Mouse (Mus musculus): ENCODE results near the gene Gm8113. TPM values are rescaled to one million over a fixed set of nuclear protein-coding genes. Genes with fewer than 3 reads are reported as not detected.
"Not testable (repeated sequence)": the region's sequence is repeated elsewhere in the genome, so short reads cannot be mapped to it uniquely, and the experiment has no call there.

The Gm8113 gene
- 11.3 and 11.9 TPM in 2 replicates for polyA plus RNA-seq (2016; fragmentation: Nextera tagmentation; extraction: Ambion mirVana)

GRCm38 (mm10) chr14:43924688-43925403 is at the start of gene Gm8113:
Gene Gm8113 (plus strand): TSS chr14:43925390.
- H3K36me3 ChIP-seq; H3K9me3 ChIP-seq; H3K4me1 ChIP-seq (replicated peaks); H3K27me3 ChIP-seq: not testable (repeated sequence)
- 11% methylated on average over 10 of the region's 10 CpGs for WGBS
- H3K9ac ChIP-seq (replicated peaks): peak within 1 kb of the TSS; percentile 57
- peak; percentile 95 for ATAC-seq (ENCODE audit: insufficient number of reproducible peaks, insufficient read depth, low FRiP score, low TSS enrichment, low read depth)
- H3K4me2 ChIP-seq: peak within 1 kb of the TSS; percentile 48
- peak within 1 kb of the TSS; percentile 44 for H3K4me3 ChIP-seq (replicated peaks)
- H3K27ac ChIP-seq: peak within 1 kb of the TSS; percentile 87

DNA sequence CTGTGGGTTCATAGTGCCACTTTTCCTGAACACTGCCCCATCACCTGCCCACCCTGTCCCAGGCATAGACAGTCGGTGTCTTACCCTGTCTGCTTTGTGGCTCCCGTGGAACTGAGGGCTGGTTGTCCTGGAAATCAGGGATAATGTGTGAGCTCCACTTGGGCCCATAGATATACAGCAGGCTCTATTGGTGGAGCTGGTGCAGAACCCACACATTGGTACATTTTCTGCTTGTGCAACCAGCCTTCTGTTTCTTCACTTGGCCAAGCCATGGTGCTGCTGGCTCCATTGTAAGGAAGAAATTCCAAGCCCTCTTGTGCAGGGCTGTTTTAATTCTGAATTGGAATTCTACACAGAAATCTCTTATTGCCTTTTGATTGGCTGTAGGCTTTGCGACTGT is 49.8 kb upstream of the Gm8113 start, which contains the start of gene Ear1:
Gene Ear1, minus strand, starts transcription at position 101 of the 400 bp plus-strand sequence.
- not testable (repeated sequence) for H3K9ac ChIP-seq (replicated peaks); H3K4me2 ChIP-seq; H3K27ac ChIP-seq; H3K36me3 ChIP-seq; ATAC-seq (ENCODE audit: insufficient number of reproducible peaks, insufficient read depth, low FRiP score, low TSS enrichment, low read depth); H3K9me3 ChIP-seq; H3K4me1 ChIP-seq (replicated peaks); H3K4me3 ChIP-seq (replicated peaks); H3K27me3 ChIP-seq
- WGBS: 91% methylated on average over 3 of the region's 3 CpGs

DNA sequence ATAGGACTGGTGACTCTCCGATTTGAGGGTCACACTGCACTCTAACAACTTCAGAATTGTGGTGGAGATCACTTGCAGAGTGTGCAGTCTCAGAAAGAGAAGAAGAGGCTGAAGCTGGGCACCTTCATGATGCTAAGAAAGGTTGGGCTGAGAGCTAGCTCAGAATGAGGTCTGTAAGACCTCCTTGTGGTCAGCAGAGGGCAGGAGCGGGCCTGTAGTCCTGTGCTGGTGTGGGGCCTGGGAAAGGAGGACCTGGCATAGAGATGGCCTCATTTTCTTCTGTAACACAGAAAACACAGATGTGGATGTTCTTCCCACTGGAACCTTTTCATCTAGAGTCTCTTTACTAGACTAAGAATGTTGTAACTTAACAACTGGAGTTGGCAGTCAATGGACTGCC is 47.4 kb upstream of the Gm8113 start:
- not testable (repeated sequence) for H3K4me3 ChIP-seq (replicated peaks); H3K9ac ChIP-seq (replicated peaks); H3K27me3 ChIP-seq; H3K27ac ChIP-seq; ATAC-seq (ENCODE audit: insufficient number of reproducible peaks, insufficient read depth, low FRiP score, low TSS enrichment, low read depth); H3K9me3 ChIP-seq; H3K4me1 ChIP-seq (replicated peaks); H3K4me2 ChIP-seq; H3K36me3 ChIP-seq
- WGBS: 57% methylated on average over 1 of the region's 2 CpGs

DNA sequence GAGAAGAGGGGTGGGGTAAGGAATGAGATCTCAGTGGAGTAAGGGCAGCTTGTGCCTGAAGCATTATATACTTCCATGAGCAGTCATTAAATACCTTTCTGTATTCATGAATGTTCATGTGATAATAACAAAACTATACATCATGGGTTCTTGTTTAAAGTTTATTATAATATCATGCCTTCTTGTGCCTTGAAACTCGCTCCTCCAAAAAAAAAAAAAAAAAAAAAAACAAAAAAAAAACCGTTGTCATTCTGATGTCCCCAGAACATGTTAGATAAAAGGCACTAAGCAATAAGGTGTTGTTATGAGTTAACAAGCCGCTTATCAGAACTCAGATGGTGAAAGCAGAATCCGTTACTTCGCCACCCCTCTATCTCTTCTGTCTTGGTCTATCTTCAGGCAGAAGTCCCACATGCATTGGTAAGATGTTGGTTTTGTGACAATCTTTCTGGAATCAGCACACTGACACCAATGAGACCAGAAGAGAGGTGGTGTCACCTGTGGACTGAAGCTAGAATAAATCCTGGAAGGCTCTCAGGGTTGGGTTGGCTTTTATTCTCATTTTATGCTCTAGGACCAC is 45.1 kb upstream of the Gm8113 start:
- not testable (repeated sequence) for H3K4me3 ChIP-seq (replicated peaks); H3K9ac ChIP-seq (replicated peaks); H3K9me3 ChIP-seq; ATAC-seq (ENCODE audit: insufficient number of reproducible peaks, insufficient read depth, low FRiP score, low TSS enrichment, low read depth); H3K27me3 ChIP-seq; H3K4me2 ChIP-seq; H3K27ac ChIP-seq; H3K4me1 ChIP-seq (replicated peaks); H3K36me3 ChIP-seq
- 90% methylated on average over 5 of the region's 5 CpGs for WGBS

- H3K4me2 ChIP-seq; H3K27me3 ChIP-seq; H3K27ac ChIP-seq; H3K4me3 ChIP-seq (replicated peaks); H3K4me1 ChIP-seq (replicated peaks); H3K9me3 ChIP-seq; H3K36me3 ChIP-seq; ATAC-seq (ENCODE audit: insufficient number of reproducible peaks, insufficient read depth, low FRiP score, low TSS enrichment, low read depth); H3K9ac ChIP-seq (replicated peaks): not testable (repeated sequence)
- 72% methylated on average over 1 of the region's 1 CpGs for WGBS
These were observed 39.0 kb upstream of the Gm8113 start for GRCm38 (mm10) chr14:43886235-43886634.

DNA sequence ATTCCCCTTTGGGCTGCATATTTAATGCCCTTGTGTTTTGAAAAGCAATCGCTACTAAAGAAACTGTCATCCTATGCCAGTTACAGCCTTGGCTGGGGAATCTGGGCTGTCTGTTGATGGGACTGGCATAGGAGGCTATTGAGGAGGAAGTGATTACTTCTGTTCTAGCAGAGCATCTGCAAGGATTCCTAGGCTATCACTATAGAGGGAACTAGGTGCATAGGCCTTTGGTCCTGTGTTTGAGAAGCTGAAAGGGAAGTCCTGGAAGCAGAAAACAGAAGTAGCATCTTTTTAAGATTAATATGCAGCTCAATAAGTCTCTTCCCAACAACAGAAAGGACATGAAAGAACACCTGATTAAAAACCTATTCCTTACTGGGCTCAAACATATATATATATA is 33.9 kb upstream of the Gm8113 start:
- H3K9ac ChIP-seq (replicated peaks); H3K4me1 ChIP-seq (replicated peaks); H3K27ac ChIP-seq; H3K4me2 ChIP-seq; H3K36me3 ChIP-seq; H3K27me3 ChIP-seq; H3K4me3 ChIP-seq (replicated peaks); ATAC-seq (ENCODE audit: insufficient number of reproducible peaks, insufficient read depth, low FRiP score, low TSS enrichment, low read depth); H3K9me3 ChIP-seq: not testable (repeated sequence)
- WGBS: 100% methylated on average over 1 of the region's 1 CpGs

GRCm38 (mm10) chr14:43895357-43895756 is 29.8 kb upstream of the Gm8113 start:
- H3K27me3 ChIP-seq; H3K4me2 ChIP-seq; ATAC-seq (ENCODE audit: insufficient number of reproducible peaks, insufficient read depth, low FRiP score, low TSS enrichment, low read depth); H3K9me3 ChIP-seq; H3K4me1 ChIP-seq (replicated peaks); H3K9ac ChIP-seq (replicated peaks); H3K27ac ChIP-seq; H3K4me3 ChIP-seq (replicated peaks); H3K36me3 ChIP-seq: not testable (repeated sequence)
- WGBS: 44% methylated on average over 1 of the region's 2 CpGs

DNA sequence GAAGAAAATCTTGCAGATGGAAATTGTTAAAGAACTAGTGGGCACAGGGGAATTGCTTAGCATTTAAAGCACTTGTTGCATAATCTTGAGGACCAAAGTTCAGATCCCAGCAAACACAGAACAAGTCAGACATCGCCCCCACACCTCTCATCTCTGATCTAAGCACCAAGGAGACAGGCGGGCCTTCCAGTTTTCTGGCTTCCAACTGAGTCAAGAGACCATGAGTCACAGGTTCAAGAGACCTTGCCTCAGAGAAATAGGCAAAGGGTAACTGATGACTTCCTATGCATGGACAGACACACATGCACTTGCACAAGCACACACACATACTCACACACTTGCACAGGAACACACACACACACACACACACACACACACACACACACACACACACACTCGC is 26.6 kb upstream of the Gm8113 start:
- not testable (repeated sequence) for H3K4me3 ChIP-seq (replicated peaks); H3K27me3 ChIP-seq; H3K4me2 ChIP-seq; H3K4me1 ChIP-seq (replicated peaks); H3K27ac ChIP-seq; H3K9ac ChIP-seq (replicated peaks); H3K9me3 ChIP-seq; H3K36me3 ChIP-seq; ATAC-seq (ENCODE audit: insufficient number of reproducible peaks, insufficient read depth, low FRiP score, low TSS enrichment, low read depth)
- WGBS: 89% methylated on average over 3 of the region's 3 CpGs

DNA sequence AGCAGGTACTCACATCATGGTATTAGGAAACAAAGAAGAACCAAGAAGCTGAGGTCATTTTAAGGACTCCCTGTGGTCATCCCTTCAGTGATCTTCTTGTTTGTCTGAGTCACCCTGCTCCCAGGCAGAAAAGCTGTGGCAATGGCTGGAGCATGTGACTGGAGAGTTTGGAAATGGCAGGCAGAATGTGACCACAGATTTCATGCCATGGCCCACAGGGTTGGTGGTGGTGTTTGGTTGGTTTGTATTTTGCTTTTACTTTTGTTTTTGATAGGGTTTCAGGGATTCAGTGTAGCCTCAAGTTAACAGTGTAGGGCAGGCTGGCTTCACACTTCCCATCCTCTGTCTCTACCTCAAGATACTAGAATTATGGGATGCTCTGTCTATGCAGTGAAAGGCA is 7.0 kb upstream of the Gm8113 start:
- not testable (repeated sequence) for H3K4me3 ChIP-seq (replicated peaks); H3K36me3 ChIP-seq; ATAC-seq (ENCODE audit: insufficient number of reproducible peaks, insufficient read depth, low FRiP score, low TSS enrichment, low read depth); H3K4me1 ChIP-seq (replicated peaks); H3K9me3 ChIP-seq; H3K9ac ChIP-seq (replicated peaks); H3K27ac ChIP-seq; H3K27me3 ChIP-seq; H3K4me2 ChIP-seq

DNA sequence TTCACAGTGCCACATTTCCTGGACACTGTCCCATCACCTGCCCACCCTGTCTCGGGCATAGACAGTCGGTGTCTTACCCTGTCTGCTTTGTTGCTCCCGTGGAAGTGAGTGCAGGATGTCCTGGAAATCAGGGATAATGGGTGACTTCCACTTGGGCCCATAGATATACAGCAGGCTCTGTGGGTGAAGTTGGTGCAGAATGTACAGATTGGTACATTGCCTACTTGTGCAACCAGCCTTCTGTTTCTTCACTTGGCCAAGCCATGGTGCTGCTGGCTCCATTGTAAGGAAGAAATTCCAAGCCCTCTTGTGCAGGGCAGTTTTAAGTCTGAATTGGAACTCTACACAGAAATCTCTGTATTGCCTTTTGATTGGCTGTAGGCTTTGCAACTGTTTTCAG is 1.7 kb upstream of the Gm8113 start, which contains the start of gene Ear10:
Gene Ear10, minus strand, starts transcription at position 101 of the 400 bp plus-strand sequence.
- not testable (repeated sequence) for H3K4me3 ChIP-seq (replicated peaks)

DNA sequence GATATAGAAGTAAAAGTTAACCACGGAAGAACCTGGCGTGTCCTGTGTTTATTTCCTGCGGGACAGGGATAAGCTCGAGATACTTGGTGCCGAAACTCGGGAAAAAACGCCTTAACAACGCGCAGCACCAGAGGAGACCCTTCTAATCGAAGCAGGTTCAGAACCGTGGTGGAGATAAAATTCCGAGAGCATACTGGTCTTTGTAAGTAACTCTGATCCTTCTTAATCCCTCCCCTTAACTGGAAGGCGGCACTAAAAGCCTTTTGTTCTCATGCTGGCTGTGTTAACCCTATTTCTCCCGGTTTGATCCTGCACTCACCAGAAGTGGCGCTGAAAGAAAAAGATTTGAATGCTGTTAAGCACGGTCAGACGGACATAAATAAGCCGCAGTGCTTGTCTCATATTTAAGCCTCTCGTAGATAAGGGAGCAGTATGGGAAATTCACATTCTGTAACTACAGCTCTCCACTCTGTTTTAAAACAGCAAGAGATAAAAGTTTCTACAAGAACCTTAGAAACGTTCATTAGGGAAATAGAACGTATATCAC is 287 bp downstream of the Gm8113 start:
- H3K27me3 ChIP-seq; H3K36me3 ChIP-seq; H3K9me3 ChIP-seq; H3K4me1 ChIP-seq (replicated peaks): not testable (repeated sequence)
- peak overlapping the region; percentile 44 for H3K4me3 ChIP-seq (replicated peaks)
- H3K27ac ChIP-seq: peak overlapping the region; percentile 87
- peak; percentile 71; the same call in 1 of the 2 replicates for ATAC-seq (ENCODE audit: insufficient number of reproducible peaks, insufficient read depth, low FRiP score, low TSS enrichment, low read depth)
- peak overlapping the region; percentile 57 for H3K9ac ChIP-seq (replicated peaks)
- WGBS: 6% methylated on average over 21 of the region's 21 CpGs
- H3K4me2 ChIP-seq: peak overlapping the region; percentile 48

More for the DNA sequence above, 1.7 kb upstream of the Gm8113 start, which contains the start of gene Ear10:
- H3K4me2 ChIP-seq; H3K9ac ChIP-seq (replicated peaks); H3K27ac ChIP-seq; H3K9me3 ChIP-seq; H3K27me3 ChIP-seq; H3K36me3 ChIP-seq; H3K4me1 ChIP-seq (replicated peaks); ATAC-seq (ENCODE audit: insufficient number of reproducible peaks, insufficient read depth, low FRiP score, low TSS enrichment, low read depth): not testable (repeated sequence)
- 88% methylated on average over 3 of the region's 3 CpGs for WGBS
